Mouse (Mus musculus): ENCODE measurements around the gene Fbxl8. TPM values are rescaled to one million over a fixed set of nuclear protein-coding genes. Genes with fewer than 3 reads are reported as not detected.
A peak's percentile ranks its signal among the peaks of the same experiment; 100 is the strongest.

The Fbxl8 gene
- polyA plus RNA-seq, 1 experiment from 2014 or later, result 4.4 TPM

DNA sequence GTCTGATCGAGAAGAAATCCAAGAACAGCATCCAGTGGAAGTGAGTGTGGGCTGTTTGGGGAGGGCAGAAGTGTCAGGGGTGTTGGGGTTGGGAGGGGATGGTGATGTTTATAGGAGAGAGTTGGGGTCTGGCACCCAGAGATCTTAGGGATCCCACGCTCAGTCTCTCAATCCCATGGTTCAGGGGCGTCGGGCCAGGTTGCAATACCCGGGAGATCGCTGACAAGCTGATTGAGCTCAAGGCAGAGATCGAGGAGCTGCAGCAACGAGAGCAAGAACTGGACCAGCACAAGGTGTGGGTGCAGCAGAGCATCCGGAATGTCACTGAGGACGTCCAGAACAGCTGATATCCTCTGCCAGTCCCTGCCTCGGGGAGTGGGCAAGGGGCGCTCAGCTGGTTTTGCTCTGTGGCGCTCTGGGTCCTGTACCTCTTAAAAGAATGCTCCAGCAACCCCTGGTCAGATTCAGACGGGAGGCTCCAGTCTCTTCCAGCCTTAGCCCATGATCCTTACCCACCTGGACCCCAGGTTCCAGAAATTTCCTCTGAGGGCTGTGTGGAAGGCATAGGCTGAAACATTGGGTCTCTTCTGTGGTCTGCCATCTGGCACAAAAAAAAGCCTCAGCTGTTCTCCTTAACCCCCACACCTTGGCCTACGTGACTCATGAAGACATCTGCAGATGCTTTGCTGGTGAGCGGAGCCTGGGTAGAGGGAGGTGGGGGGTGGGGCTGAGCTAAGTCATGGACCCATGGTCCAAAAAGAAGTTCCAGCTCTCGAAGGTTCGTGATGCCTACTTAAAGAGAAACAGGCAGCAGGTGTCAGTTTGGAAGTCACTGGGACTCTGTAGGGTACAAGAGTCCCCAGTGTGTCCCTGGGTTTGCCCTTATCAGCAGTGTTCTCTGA lies 34.2 kb downstream of the Fbxl8 start:
- Histone ChIP-seq H3K4me2 (peak overlapping the region; percentile 72), H3K36me3 (peaks cover 26% of the 10 kb centered on the region), H3K9ac (peak overlapping the region; percentile 83), H3K9me3 (no peaks in the 10 kb centered on the region), H3K27me3 (replicated peaks) (no peaks in the 10 kb centered on the region), H3K4me1 (peaks cover 20% of the 10 kb centered on the region), H3K27ac (no peak overlapping the region), H3K4me3 (replicated peaks) (peak overlapping the region; percentile 80)
- WGBS, result 52% methylated on average over 18 of the region's 18 CpGs
- ATAC-seq (ENCODE audit: insufficient read depth, low FRiP score, low read depth), result no peak

DNA sequence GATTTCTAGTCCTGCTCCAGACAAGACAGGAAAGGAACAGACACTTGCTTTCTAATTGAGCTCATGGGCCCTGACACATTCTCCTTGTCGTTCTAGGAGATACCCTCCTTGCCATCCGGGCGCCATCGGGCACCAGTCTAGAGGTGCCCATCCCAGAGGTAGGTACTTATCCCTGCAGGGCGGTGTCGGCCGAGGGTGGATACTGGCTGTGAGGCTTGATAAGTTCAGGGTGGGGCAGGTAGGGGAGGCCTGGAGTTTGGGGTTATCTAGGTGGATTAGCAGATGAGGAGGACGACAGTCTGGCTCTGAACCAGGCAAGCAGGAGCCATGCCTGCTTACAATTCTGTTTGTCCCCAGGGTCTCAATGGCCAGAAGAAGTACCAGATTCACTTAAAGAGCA lies 35.5 kb downstream of the Fbxl8 start:
- WGBS, result 85% methylated on average over 8 of the region's 8 CpGs
- Histone ChIP-seq H3K27me3 (replicated peaks) (no peaks in the 10 kb centered on the region), H3K9ac (no peak overlapping the region), H3K36me3 (peaks cover 30% of the 10 kb centered on the region), H3K4me1 (peaks cover 30% of the 10 kb centered on the region), H3K4me2 (no peak overlapping the region), H3K9me3 (no peaks in the 10 kb centered on the region), H3K4me3 (replicated peaks) (no peak overlapping the region), H3K27ac (no peak overlapping the region)
- ATAC-seq (ENCODE audit: insufficient read depth, low FRiP score, low read depth), result peak; percentile 87; the same call in 1 of the 2 replicates

DNA sequence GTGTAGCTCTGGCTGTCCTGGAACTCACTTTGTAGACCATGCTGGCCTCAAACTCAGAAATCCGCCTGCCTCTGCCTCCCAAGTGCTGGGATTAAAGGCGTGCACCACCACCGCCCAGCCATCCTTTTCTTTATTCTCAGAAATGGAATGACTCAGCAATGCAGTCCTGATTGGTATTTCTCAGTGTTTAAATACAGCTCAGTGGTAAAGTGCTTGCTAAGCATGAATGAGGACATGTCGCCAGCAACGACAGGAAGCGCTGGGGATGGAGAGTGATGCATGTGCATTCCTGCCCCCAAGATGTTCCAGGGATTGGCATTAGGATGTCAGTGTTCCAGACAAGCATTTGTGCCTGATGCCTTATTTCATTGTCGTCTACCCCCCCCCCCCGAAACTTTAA lies 38.9 kb downstream of the Fbxl8 start:
- Histone ChIP-seq H3K9me3 (no peaks in the 10 kb centered on the region), H3K4me1 (peaks cover 29% of the 10 kb centered on the region), H3K9ac (no peak overlapping the region), H3K27me3 (replicated peaks) (no peaks in the 10 kb centered on the region), H3K36me3 (peaks cover 33% of the 10 kb centered on the region), H3K4me2 (no peak overlapping the region), H3K27ac (no peak overlapping the region), H3K4me3 (replicated peaks) (no peak overlapping the region)
- ATAC-seq (ENCODE audit: insufficient read depth, low FRiP score, low read depth), result no peak
- 82% methylated on average over 8 of the region's 8 CpGs for WGBS

DNA sequence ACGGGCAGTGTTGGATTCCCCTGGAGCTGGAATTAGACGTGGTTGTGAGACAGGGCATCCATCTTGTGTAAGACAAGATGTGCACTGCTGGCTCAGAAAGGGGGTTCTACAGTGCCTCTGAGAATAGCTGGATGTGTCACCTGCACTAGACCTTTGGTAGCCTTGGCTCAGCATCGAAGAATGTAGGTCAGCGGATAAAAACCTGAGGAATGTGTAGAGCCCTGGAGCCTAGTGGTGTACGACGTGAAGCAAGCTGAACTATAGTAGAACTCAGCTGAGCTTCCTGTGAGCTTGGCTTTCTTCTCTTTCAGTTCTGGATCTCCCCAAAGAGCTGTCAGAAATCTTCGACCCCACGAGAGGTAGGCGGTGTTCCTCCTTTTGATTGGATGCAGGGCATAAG lies 39.4 kb downstream of the Fbxl8 start:
- Histone ChIP-seq H3K27ac (0 out of 2 replicates have a peak overlapping the region, but pooled peaks have one; percentile 89), H3K4me3 (replicated peaks) (no peak overlapping the region), H3K9ac (no peak overlapping the region), H3K4me1 (peaks cover 24% of the 10 kb centered on the region), H3K27me3 (replicated peaks) (no peaks in the 10 kb centered on the region), H3K9me3 (no peaks in the 10 kb centered on the region), H3K36me3 (peaks cover 37% of the 10 kb centered on the region), H3K4me2 (no peak overlapping the region)
- 75% methylated on average over 9 of the region's 9 CpGs for WGBS
- no peak for ATAC-seq (ENCODE audit: insufficient read depth, low FRiP score, low read depth)

DNA sequence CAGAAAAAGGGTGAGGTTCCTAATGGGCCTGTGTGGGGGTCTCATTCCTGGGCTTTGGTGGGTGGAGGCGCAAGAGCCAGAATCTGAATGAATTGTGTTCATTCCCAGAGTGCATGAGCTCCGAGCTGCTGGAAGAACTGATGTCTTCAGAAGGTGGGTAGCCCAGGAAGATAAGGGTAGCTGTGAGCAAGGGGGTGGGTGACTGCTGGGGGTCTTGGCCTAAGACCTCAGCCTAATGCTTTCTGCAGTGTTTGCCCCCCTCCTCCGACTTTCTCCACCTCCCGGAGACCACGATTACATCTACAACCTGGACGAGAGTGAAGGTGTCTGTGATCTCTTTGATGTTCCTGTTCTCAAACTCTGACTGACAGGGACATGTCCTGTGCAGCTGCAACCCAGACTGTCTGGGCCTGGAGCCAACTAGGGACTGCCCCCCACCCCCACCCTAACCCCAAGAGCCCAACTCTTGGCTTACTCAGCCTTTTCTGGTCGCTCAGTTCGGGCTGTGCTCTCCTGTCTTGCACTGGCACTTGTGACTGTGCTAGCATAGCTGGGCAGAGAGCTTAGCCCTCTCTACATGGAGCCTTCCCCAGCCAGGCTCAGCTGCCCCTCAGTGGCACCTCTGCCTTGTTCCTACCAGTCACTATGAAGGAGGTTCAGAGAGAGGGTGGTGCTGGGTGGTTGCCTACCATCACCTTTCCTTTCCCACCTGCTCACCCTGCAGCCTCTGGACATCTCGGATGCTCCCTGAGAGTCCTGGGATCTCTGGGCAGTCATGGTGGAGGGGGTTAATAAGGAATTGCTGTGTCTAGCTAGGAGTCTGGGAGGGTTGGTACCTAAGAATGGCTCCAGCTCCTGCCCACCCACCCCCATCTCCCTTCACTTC lies 40.1 kb downstream of the Fbxl8 start:
- H3K4me3 ChIP-seq (replicated peaks), result no peak overlapping the region
- H3K4me2 ChIP-seq, result no peak overlapping the region
- ATAC-seq (ENCODE audit: insufficient read depth, low FRiP score, low read depth), result no peak
- no peaks in the 10 kb centered on the region for H3K9me3 ChIP-seq
- H3K36me3 ChIP-seq, result peaks cover 39% of the 10 kb centered on the region
- 58% methylated on average over 9 of the region's 9 CpGs for WGBS
- peaks cover 21% of the 10 kb centered on the region for H3K4me1 ChIP-seq
- no peaks in the 10 kb centered on the region for H3K27me3 ChIP-seq (replicated peaks)
- H3K27ac ChIP-seq, result peak overlapping the region; percentile 89; the same call in 1 of the 2 replicates
- H3K9ac ChIP-seq, result no peak overlapping the region

DNA sequence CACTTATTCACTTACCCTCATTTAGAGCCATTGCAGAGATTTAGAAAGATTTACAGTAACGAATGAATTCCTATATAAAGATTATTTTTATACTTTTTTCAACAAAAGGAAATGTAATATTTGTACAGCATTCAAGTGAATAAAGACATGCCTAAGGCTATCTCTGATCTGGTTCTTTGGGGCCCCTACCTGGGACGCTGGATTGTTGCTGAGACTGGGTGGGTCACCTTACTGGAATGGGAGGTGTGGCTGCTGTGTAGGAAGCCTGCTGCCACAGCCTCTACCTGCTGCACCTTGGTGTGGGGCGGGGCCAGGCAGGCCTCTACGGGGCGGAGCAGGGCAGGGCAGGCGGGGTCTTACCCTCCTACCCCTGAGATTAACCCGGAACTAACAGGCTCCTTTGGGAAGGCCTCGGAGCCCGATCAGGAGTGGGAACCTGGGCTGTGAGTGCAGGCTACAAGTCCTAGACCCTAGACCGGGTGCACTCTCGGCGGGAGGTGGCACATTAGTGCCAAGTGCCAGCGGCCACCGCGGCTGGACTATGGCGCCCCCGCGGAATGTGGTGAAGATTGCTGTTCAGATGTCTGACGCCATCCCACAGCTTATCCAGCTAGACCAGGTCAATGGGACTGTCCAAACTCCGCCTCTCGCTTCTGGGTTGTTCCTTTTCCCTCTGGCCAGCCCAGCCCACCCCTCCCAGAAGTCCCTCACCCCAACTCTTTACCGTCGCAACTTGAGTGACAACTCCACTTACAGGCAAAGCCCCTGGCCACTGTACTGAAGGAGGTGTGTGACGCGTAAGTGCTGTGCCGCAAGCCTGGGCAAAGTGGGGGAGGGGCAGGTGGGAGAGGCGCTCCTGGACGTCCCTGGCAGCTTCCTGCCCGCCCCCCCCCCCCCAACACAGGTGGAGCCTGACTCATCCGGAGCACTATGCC lies 41.0 kb downstream of the Fbxl8 start, which contains the start of gene Elmo3:
Gene Elmo3 (plus strand): TSS at position 391 of the 935 bp plus-strand sequence.
- Histone ChIP-seq H3K4me3 (replicated peaks) (peak within 1 kb of the TSS; percentile 43), H3K9ac (peak within 1 kb of the TSS; percentile 10; the same call in 1 of the 2 replicates), H3K4me1 (peaks cover 17% of the 10 kb centered on the region), H3K27me3 (replicated peaks) (no peaks in the 10 kb centered on the region), H3K4me2 (peak within 1 kb of the TSS; percentile 74), H3K36me3 (peaks cover 31% of the 10 kb centered on the region), H3K27ac (peak within 1 kb of the TSS; percentile 89), H3K9me3 (no peaks in the 10 kb centered on the region)
- 5% methylated on average over 29 of the region's 30 CpGs for WGBS
- ATAC-seq (ENCODE audit: insufficient read depth, low FRiP score, low read depth), result peak; percentile 93

- Histone ChIP-seq H3K9ac (no peak overlapping the region), H3K4me2 (peak overlapping the region; percentile 74), H3K4me1 (peaks cover 17% of the 10 kb centered on the region), H3K36me3 (peaks cover 25% of the 10 kb centered on the region), H3K4me3 (replicated peaks) (peak overlapping the region; percentile 43), H3K27ac (peak overlapping the region; percentile 89; the same call in 1 of the 2 replicates), H3K27me3 (replicated peaks) (no peaks in the 10 kb centered on the region), H3K9me3 (no peaks in the 10 kb centered on the region)
- 35% methylated on average over 5 of the region's 5 CpGs for WGBS
- no peak for ATAC-seq (ENCODE audit: insufficient read depth, low FRiP score, low read depth)
Observed at GRCm38 (mm10) chr8:105306146-105306691, 41.8 kb downstream of the Fbxl8 start.

DNA sequence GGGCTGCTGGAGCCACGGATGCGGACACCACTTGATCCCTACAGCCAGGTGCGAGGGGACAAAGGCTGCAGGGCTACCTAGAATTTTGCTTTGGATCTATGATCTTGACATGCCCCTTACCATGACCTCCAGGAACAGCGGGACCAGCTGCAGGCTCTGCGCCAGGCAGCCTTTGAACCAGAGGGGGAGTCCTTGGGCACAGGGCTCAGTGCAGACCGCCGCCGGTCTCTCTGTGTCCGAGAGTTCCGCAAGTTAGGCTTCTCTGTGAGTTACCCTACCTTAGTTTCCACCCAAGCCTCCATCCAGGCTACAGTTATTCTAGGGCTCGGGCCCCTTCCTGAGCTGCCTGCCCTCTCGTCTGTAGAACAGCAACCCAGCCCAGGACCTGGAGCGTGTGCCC lies 43.2 kb downstream of the Fbxl8 start:
- no peaks in the 10 kb centered on the region for H3K27me3 ChIP-seq (replicated peaks)
- H3K9ac ChIP-seq, result no peak overlapping the region
- no peak overlapping the region for H3K4me2 ChIP-seq
- no peak overlapping the region for H3K27ac ChIP-seq
- ATAC-seq (ENCODE audit: insufficient read depth, low FRiP score, low read depth), result no peak
- no peak overlapping the region for H3K4me3 ChIP-seq (replicated peaks)
- H3K4me1 ChIP-seq, result peaks cover 17% of the 10 kb centered on the region
- no peaks in the 10 kb centered on the region for H3K9me3 ChIP-seq
- WGBS, result 94% methylated on average over 13 of the region's 13 CpGs
- peaks cover 32% of the 10 kb centered on the region for H3K36me3 ChIP-seq

DNA sequence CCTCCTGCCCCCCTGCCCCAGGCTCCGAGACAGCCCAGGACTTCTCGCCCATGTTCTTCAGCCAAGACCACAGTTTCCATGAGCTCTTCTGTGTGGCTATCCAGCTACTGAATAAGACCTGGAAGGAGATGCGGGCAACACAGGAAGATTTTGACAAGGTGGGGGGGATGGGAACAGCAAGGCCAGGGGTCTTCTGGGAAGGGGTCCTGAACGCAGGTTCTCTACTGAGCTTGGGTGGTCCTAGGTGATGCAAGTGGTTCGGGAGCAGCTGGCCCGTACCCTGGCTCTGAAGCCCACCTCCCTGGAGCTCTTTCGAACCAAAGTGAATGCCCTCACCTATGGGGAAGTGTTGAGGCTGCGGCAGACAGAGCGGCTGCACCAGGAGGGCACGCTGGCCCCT lies 44.0 kb downstream of the Fbxl8 start:
- Histone ChIP-seq H3K27me3 (replicated peaks) (no peaks in the 10 kb centered on the region), H3K36me3 (peaks cover 34% of the 10 kb centered on the region), H3K4me2 (no peak overlapping the region), H3K4me1 (peaks cover 17% of the 10 kb centered on the region), H3K27ac (no peak overlapping the region), H3K9ac (no peak overlapping the region), H3K4me3 (replicated peaks) (no peak overlapping the region), H3K9me3 (no peaks in the 10 kb centered on the region)
- WGBS, result 91% methylated on average over 10 of the region's 10 CpGs
- ATAC-seq (ENCODE audit: insufficient read depth, low FRiP score, low read depth), result no peak

DNA sequence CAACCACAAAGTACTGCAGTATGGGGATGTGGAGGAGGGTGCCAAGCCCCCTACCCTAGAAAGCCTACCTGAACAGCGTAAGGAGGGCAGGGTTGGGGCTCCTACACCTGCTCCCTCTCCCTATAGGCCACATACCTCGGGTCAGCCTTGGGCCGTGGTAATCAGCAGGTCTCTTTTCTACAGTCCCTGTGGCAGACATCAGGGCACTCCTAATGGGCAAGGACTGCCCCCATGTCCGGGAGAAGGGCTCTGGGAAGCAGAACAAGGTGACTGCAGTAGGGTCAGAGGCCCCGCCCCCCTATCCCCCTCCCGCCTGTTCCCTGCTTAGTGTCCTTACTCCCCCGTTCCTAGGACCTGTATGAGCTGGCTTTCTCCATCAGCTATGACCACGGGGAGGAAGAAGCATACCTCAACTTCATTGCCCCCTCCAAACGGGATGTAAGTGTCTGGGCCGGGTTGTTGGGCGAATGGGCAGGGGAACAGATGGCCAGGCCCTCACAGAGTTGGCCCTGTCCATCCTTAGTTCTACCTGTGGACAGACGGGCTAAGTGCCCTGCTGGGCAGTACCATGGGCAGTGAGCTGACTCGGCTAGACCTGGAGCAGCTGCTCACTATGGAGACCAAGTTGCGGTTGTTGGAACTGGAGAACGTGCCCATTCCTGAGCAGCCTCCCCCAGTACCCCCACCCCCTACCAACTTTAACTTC lies 44.8 kb downstream of the Fbxl8 start:
- Histone ChIP-seq H3K27ac (no peak overlapping the region), H3K9ac (no peak overlapping the region), H3K4me2 (no peak overlapping the region), H3K9me3 (no peaks in the 10 kb centered on the region), H3K4me1 (peaks cover 14% of the 10 kb centered on the region), H3K4me3 (replicated peaks) (no peak overlapping the region), H3K36me3 (peaks cover 35% of the 10 kb centered on the region), H3K27me3 (replicated peaks) (no peaks in the 10 kb centered on the region)
- no peak for ATAC-seq (ENCODE audit: insufficient read depth, low FRiP score, low read depth)
- WGBS, result 83% methylated on average over 15 of the region's 15 CpGs

Data from stomach, embryonic 15.5 days (tissue).